Mouse (Mus musculus) heart, embryonic 14.5 days (tissue): ENCODE measurements around the gene Fam89a. TPM values are rescaled to one million over a fixed set of nuclear protein-coding genes. Genes with fewer than 3 reads are reported as not detected.
A peak's percentile ranks its signal among the peaks of the same experiment; 100 is the strongest.

Source experiments
- ATAC-seq: fragments of 200-750 bp; cut with Nextera tagmentation; 2 replicates; pipeline ENCODE4 v1.8.0; 2017; ENCODE audit warnings: low read depth, moderate TSS enrichment; ENCODE audit not compliant: insufficient number of reproducible peaks, insufficient read depth, low FRiP score
- H3K27ac ChIP-seq, 2 experiments: fragments of 200-500 bp in 1 of 2; fragments of 300-500 bp in 1 of 2; sonication (generic) in 1 of 2; replicated peaks in 1 of 2; 2 replicates each; pipeline ENCODE4 v1.5.1; 2012 to 2014; ENCODE audit warnings: low read depth in 2 of 2, low read length in 2 of 2, control low read depth in 1 of 2, mild to moderate bottlenecking in 1 of 2, mixed read lengths in 1 of 2; ENCODE audit not compliant: control insufficient read depth in 1 of 2, insufficient read depth in 1 of 2
- H3K27me3 ChIP-seq: fragments of 300-500 bp; sonication (generic); 2 replicates; pipeline ENCODE4 v1.6.1; 2014; ENCODE audit warnings: mild to moderate bottlenecking, low read length, control low read depth; ENCODE audit not compliant: control insufficient read depth, insufficient read depth
- H3K36me3 ChIP-seq: fragments of 300-500 bp; sonication (generic); 2 replicates; pipeline ENCODE4 v1.6.1; 2014; ENCODE audit warnings: mild to moderate bottlenecking, control low read depth, low read length, mixed read lengths; ENCODE audit not compliant: control insufficient read depth, insufficient read depth
- H3K4me1 ChIP-seq, 2 experiments: fragments of 200-500 bp in 1 of 2; fragments of 300-500 bp in 1 of 2; sonication (generic) in 1 of 2; 2 replicates each; pipeline ENCODE4 v1.6.1; 2012 to 2014; ENCODE audit warnings: low read length in 2 of 2, control low read depth in 1 of 2, mixed read lengths in 1 of 2; ENCODE audit not compliant: control insufficient read depth in 2 of 2, insufficient read depth in 2 of 2
- H3K4me2 ChIP-seq: fragments of 300-500 bp; sonication (generic); 2 replicates; pipeline ENCODE4 v1.6.1; 2014; ENCODE audit warnings: mild to moderate bottlenecking, low read length
- H3K4me3 ChIP-seq, 2 experiments: fragments of 200-500 bp in 1 of 2; fragments of 300-500 bp in 1 of 2; sonication (generic) in 1 of 2; 2 replicates each; pipeline ENCODE4 v1.5.1; 2012 to 2014; ENCODE audit warnings: low read length in 2 of 2, mild to moderate bottlenecking in 2 of 2, control low read depth in 1 of 2, low read depth in 1 of 2, moderate library complexity in 1 of 2; ENCODE audit not compliant: control insufficient read depth in 1 of 2, insufficient read depth in 1 of 2
- H3K9ac ChIP-seq: fragments of 300-500 bp; sonication (generic); 2 replicates; pipeline ENCODE4 v1.6.1; 2014; ENCODE audit warnings: mild to moderate bottlenecking, low read length
- H3K9me3 ChIP-seq: fragments of 300-500 bp; sonication (generic); 2 replicates; pipeline ENCODE4 v1.6.1; 2016; ENCODE audit warnings: low read length, control low read depth; ENCODE audit not compliant: control insufficient read depth
- WGBS: fragments of 180-500 bp; shearing (Covaris S2); extraction: QIAGEN DNeasy Blood & Tissue Kit; methylation state at CpG from one replicate; pipeline ENCODE4 v1.1.7; 2014; 5-methylcytosine and 5-hydroxymethylcytosine counted together
- polyA plus RNA-seq: library from polyadenylated mRNA; unstranded; fragments of >200 nt; fragmentation: Nextera tagmentation; extraction: Ambion mirVana; gene quantifications from 2 replicates; pipeline ENCODE4 v1.2.1, GENCODE M21; 2014

Gene Fam89a
- polyA plus RNA-seq: 1.2 and 1.7 TPM in 2 replicates

GRCm38 (mm10) chr8:124751709-124752173 is at the start of gene Fam89a:
Gene Fam89a, minus strand, starts transcription at chr8:124751832.
- H3K9me3 ChIP-seq: no peaks in the 10 kb centered on the region
- ATAC-seq: peak; percentile 51; the same call in 1 of the 2 replicates
- no peak within 1 kb of the TSS for H3K27ac ChIP-seq
- H3K4me1 ChIP-seq: peaks cover 9 to 10% of the 10 kb centered on the region in 2 experiments; a peak in 3 of 4 replicates
- H3K4me3 ChIP-seq: peak within 1 kb of the TSS; percentile 62 to 63
- peaks cover 37% of the 10 kb centered on the region for H3K27me3 ChIP-seq
- H3K36me3 ChIP-seq: no peaks in the 10 kb centered on the region
- H3K4me2 ChIP-seq: peak within 1 kb of the TSS; percentile 93
- under 1% methylated on average over 41 of the region's 41 CpGs for WGBS
- peak within 1 kb of the TSS; percentile 69 for H3K9ac ChIP-seq

GRCm38 (mm10) chr8:124800542-124800941 is 48.9 kb upstream of the Fam89a start:
- H3K27me3 ChIP-seq: peaks cover 22% of the 10 kb centered on the region

GRCm38 (mm10) chr8:124795781-124796488 is 44.3 kb upstream of the Fam89a start:
- H3K4me1 ChIP-seq: peaks cover 12 to 25% of the 10 kb centered on the region in 2 experiments
- H3K4me3 ChIP-seq: no peak overlapping the region
- H3K9me3 ChIP-seq: no peaks in the 10 kb centered on the region
- 73% methylated on average over 8 of the region's 8 CpGs for WGBS
- no peak for ATAC-seq
- no peaks in the 10 kb centered on the region for H3K36me3 ChIP-seq
- peaks cover 45% of the 10 kb centered on the region for H3K27me3 ChIP-seq
- H3K27ac ChIP-seq: no peak overlapping the region
- H3K4me2 ChIP-seq: no peak overlapping the region
- H3K9ac ChIP-seq: no peak overlapping the region

More at GRCm38 (mm10) chr8:124800542-124800941, 48.9 kb upstream of the Fam89a start:
- Histone ChIP-seq H3K9ac (no peak overlapping the region), H3K4me2 (no peak overlapping the region), H3K36me3 (no peaks in the 10 kb centered on the region), H3K4me3 (no peak overlapping the region), H3K9me3 (no peaks in the 10 kb centered on the region), H3K27ac (no peak overlapping the region), H3K4me1 (no peaks in the 10 kb centered on the region)
- no peak for ATAC-seq
- 31% methylated on average over 11 of the region's 11 CpGs for WGBS

- ATAC-seq: no peak
- H3K9me3 ChIP-seq: no peaks in the 10 kb centered on the region
- peak overlapping the region; percentile 38 to 70 for H3K4me3 ChIP-seq
- H3K4me2 ChIP-seq: peak overlapping the region; percentile 100
- peaks cover 45% of the 10 kb centered on the region for H3K27me3 ChIP-seq
- H3K4me1 ChIP-seq: peaks cover 12 to 25% of the 10 kb centered on the region in 2 experiments
- under 1% methylated on average over 24 of the region's 25 CpGs for WGBS
- no peak overlapping the region for H3K9ac ChIP-seq
- H3K36me3 ChIP-seq: no peaks in the 10 kb centered on the region
- H3K27ac ChIP-seq: no peak overlapping the region
Observed at GRCm38 (mm10) chr8:124794486-124794780, 42.8 kb upstream of the Fam89a start.

- Histone ChIP-seq H3K4me2 (peak overlapping the region; percentile 100), H3K9ac (no peak overlapping the region), H3K27me3 (peaks cover 45% of the 10 kb centered on the region), H3K4me1 (peaks cover 12 to 25% of the 10 kb centered on the region in 2 experiments), H3K27ac (no peak overlapping the region), H3K9me3 (no peaks in the 10 kb centered on the region), H3K36me3 (no peaks in the 10 kb centered on the region), H3K4me3 (peak overlapping the region; percentile 38 to 70)
- whole genome bisulfite sequencing: under 1% methylated on average over 79 of the region's 81 CpGs
- peak; percentile 13; the same call in 1 of the 2 replicates for ATAC-seq
Observed at GRCm38 (mm10) chr8:124793661-124794485, 42.2 kb upstream of the Fam89a start.

GRCm38 (mm10) chr8:124793172-124793651 is 41.6 kb upstream of the Fam89a start:
- H3K4me3 ChIP-seq: peak overlapping the region; percentile 51 to 70
- H3K9ac ChIP-seq: no peak overlapping the region; the same call in 1 of the 2 replicates
- H3K27ac ChIP-seq: peak overlapping the region in 1 of 2 experiments; percentile 53; a peak in 2 of 4 replicates
- H3K36me3 ChIP-seq: no peaks in the 10 kb centered on the region
- H3K9me3 ChIP-seq: no peaks in the 10 kb centered on the region
- H3K4me2 ChIP-seq: peak overlapping the region; percentile 100
- peaks cover 45% of the 10 kb centered on the region for H3K27me3 ChIP-seq
- peak; percentile 84 for ATAC-seq
- under 1% methylated on average over 51 of the region's 51 CpGs for WGBS
- H3K4me1 ChIP-seq: peaks cover 12 to 29% of the 10 kb centered on the region in 2 experiments

GRCm38 (mm10) chr8:124792708-124793107 is 41.1 kb upstream of the Fam89a start, which contains the start of gene Trim67:
Gene Trim67, plus strand, starts transcription at chr8:124793092.
- no peaks in the 10 kb centered on the region for H3K36me3 ChIP-seq
- H3K9ac ChIP-seq: peak within 1 kb of the TSS; percentile 62
- peak within 1 kb of the TSS; percentile 23 to 53; a peak in 2 of 4 replicates for H3K27ac ChIP-seq
- peak within 1 kb of the TSS; percentile 51 to 70 for H3K4me3 ChIP-seq
- H3K4me2 ChIP-seq: peak within 1 kb of the TSS; percentile 100
- under 1% methylated on average over 31 of the region's 39 CpGs for WGBS
- H3K4me1 ChIP-seq: peaks cover 12 to 29% of the 10 kb centered on the region in 2 experiments
- peaks cover 44% of the 10 kb centered on the region for H3K27me3 ChIP-seq
- no peaks in the 10 kb centered on the region for H3K9me3 ChIP-seq
- ATAC-seq: peak; percentile 74
